Mouse (Mus musculus): ENCODE measurements around the gene Sema4g.
A peak's percentile ranks its signal among the peaks of the same experiment; 100 is the strongest.

Gene Sema4g

GRCm38 (mm10) chr19:44988831-44989566 lies at the start of gene Sema4g:
Gene Sema4g (plus strand): TSS chr19:44989101.
- peak; percentile 42 for DNase-seq (ENCODE audit: low read depth, low spot score)

GRCm38 (mm10) chr19:44959633-44960032 lies 29.3 kb upstream of the Sema4g start:
- no peak for DNase-seq (ENCODE audit: low read depth, low spot score)

- DNase-seq (ENCODE audit: low read depth, low spot score): no peak
These were observed 22.9 kb upstream of the Sema4g start for GRCm38 (mm10) chr19:44965978-44966377.

- no peak for DNase-seq (ENCODE audit: low read depth, low spot score)
These were observed 20.6 kb upstream of the Sema4g start for GRCm38 (mm10) chr19:44968329-44968728.

- DNase-seq (ENCODE audit: low read depth, low spot score): no peak
These were observed 12.3 kb upstream of the Sema4g start for GRCm38 (mm10) chr19:44976636-44977035.

DNA sequence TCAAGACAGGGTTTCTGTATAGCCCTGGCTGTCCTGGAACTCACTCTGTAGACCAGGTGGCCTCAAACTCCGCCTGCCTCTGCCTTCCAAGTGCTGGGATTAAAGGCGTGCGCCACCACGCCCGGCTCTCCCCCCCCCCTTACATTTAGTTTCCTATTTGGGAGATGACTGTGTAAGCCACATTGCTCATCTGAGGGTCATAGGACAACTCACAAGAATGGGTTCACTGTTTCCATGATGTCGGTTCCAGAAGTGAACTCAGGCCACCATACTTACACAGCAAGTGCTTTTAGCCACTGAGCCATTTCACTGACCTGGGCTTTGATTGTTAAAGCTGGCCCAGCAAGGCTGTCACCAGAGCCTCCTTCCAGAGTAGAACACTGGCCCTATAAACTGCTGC lies 11.8 kb upstream of the Sema4g start:
- DNase-seq (ENCODE audit: low read depth, low spot score): no peak

GRCm38 (mm10) chr19:44980787-44981186 lies 8.1 kb upstream of the Sema4g start:
- DNase-seq (ENCODE audit: low read depth, low spot score): no peak

DNA sequence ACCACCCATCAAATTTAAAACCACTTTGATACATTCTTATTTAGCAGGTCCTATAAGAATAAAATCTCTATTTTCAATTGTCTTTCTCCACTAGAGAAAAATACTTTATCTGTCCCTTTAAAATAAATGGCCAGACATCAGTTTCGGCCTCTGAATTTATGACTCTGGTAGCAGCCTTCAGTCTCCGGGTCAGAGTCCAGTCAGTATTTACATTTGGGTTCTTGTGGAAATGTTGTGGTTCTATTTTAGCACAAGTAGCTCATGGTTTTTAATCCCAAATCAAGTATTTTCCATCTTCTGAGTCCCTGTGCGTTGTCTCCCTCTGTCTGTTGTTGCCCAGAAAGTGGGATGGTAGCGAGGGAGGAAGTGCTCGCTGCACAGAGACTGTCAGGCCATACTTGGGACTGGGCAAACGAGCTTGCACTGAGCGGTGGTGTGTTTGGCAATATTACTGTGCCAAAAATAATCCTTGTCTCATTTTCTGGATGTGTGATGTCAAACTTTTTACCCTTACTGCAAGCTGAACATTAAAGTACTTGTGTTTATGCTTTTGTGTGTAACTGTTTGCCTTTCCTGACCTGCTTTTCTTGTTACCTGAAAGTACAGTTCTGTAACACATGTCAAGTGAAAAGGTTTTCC lies 6.3 kb upstream of the Sema4g start:
- no peak for DNase-seq (ENCODE audit: low read depth, low spot score)

- DNase-seq (ENCODE audit: low read depth, low spot score): no peak
These were observed 5.5 kb upstream of the Sema4g start for GRCm38 (mm10) chr19:44983366-44983765.

DNA sequence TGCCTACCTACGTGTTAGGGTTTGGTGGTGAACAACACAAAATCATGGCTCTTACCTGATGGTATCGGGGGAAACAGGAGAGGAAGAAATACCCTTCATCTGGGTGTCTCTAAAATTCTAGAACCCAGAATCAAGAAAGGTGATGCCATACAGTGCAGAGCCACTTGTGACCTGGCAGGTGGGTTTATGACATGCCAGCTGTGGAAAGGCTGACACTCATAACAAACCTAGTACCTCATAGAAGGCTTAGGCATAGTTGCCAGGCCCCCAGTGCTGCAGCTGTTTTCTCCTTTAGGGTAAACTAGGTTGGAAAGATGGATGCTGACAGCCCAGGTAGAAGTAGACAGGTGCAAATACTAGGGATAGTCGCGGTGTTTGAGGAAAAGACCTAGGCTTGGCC lies 4.5 kb upstream of the Sema4g start:
- DNase-seq (ENCODE audit: low read depth, low spot score): no peak

- DNase-seq (ENCODE audit: low read depth, low spot score): no peak
These were observed 3.5 kb upstream of the Sema4g start for GRCm38 (mm10) chr19:44985159-44985988.

GRCm38 (mm10) chr19:44987004-44987403 lies 1.9 kb upstream of the Sema4g start:
- DNase-seq (ENCODE audit: low read depth, low spot score): no peak

- no peak for DNase-seq (ENCODE audit: low read depth, low spot score)
These were observed 1.1 kb upstream of the Sema4g start for GRCm38 (mm10) chr19:44987851-44988250.

DNA sequence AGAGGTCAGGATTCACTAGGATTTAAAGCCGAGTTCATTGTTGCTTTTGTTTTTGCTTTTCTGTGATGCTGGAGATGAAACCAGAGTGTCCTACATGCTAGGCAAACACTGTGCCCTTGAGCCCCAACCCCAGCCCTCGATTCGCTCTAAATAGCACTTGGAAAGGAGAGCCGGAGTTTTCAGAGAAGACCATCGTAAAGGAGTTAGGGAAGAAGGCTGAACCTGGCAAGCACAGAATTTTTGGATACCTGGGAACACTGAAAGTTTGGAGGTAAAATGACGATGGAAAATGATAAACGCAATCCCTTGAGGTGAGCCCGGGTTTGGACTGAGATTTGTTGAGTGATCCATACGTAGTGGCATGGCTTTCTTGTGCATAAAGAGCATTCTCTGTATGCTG lies 580 bp upstream of the Sema4g start:
- no peak for DNase-seq (ENCODE audit: low read depth, low spot score)

DNA sequence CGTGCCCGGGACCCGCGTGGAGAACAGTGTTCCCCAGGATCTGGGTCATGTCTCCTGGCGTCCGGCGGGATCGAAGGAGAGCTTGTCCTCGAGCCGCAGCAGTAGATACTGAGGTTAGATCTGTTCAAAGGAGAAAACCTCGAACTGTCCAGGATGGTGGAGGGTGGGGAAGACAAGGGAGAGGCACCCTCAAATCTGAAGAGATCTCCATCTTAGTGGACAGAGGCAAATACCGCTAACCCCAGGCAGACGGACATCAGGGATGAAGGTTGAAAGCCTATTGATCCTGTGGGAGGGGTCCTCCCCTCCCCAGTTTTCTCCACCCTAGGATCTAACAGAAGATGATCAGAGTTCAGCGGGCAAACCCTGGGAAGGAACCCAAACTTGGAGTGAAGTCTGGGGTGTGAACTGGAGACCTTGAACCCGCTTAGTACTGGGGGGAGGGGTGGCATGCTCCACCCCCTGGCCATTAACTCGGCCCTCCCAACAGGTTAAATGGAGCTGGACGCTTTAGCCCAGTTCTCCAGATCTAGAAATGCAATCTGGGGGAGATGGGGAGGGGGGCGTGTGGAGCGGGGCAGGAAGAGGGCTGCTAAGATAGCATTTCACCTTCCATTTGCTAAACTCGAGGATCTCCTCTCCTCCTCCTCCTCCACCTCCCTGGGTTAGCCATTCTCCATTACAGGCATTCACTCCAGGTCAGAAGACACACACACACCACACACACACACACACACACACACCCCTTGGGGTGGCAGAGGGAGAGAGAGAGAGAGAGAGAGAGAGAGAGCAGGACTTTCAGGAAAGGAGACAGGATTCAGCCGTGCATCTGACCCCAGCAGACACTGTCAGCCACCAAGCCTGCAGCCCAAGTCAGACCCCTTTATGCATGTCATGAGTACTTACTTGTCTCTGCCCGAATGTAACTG lies 930 bp downstream of the Sema4g start:
- no peak for DNase-seq (ENCODE audit: low read depth, low spot score)

DNA sequence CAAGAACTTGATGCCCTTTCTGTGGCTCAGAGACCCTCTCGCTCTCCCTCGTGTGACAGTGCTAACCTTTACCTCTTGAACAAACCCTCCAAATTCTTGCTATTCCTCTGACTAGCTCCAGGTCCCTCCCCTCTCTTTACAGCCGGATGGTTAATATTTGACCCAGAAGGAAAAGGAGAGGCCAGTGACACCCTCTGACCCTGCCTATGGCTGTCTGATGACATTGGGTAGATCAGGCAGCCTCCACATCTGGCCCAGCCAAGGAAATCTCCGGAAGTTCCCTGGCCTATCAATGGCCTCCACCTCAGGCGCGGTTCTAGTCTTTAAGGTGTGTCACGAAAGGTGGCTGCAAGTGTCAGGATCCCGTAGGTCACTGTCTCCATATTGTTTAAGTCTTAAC lies 2.1 kb downstream of the Sema4g start:
- no peak for DNase-seq (ENCODE audit: low read depth, low spot score)

DNA sequence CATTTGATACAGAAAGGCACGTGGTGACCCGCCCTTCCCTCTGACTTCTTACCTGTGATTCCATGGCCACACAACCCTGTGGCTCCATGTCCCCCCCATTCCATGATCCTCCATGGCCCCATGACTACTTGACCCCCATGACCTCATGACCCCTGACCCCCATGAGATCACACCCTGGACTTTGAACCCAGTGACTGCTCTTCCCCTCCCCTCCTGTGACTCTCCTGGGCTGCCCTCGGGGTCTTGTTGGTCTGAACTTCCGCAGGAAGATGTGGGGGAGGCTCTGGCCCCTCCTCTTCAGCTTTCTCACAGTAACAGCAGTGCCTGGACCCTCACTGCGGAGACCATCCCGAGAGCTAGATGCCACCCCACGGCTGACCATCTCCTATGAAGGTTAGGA lies 3.3 kb downstream of the Sema4g start:
- no peak for DNase-seq (ENCODE audit: low read depth, low spot score)

DNA sequence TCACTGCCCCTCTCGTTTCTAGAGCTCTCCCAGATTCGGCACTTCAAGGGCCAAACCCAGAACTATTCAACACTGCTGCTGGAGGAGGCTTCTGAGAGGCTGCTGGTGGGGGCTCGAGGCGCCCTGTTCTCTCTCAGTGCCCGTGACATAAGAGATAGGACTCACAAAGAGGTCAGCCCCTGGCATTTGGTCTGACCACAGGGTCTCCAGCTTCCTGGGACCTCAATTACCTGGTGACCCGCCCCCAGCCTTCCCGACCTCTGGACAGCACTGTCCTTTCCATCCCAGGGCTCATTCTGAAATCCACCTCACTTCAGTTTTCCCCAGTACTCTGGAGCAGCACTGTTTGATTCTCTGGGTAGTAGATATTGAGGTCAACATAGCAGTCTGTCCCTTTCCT lies 3.8 kb downstream of the Sema4g start:
- no peak for DNase-seq (ENCODE audit: low read depth, low spot score)

- no peak for DNase-seq (ENCODE audit: low read depth, low spot score)
These were observed 8.9 kb downstream of the Sema4g start for GRCm38 (mm10) chr19:44997786-44998185.

GRCm38 (mm10) chr19:44999647-45000046 lies 10.7 kb downstream of the Sema4g start:
- DNase-seq (ENCODE audit: low read depth, low spot score): peak; percentile 43

DNA sequence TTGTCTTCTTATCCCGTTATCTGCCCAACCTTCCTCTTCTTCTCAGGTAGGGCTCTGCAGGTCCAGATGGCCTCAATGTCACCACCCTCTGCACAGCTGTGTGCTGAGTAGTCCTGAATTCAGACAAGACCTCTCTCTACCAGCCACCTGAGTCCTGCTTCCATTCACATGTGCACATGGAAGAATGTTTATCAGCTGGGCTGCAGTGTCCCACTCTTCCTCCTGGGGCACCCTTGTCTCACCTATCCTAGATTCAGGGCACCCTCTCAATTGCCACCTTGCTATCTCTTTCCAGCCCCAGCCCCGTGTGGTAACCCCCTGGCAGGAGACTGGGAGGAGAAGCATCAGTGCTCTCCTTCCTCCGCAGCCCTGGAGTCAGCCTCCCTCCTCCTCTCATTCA lies 13.4 kb downstream of the Sema4g start:
- DNase-seq (ENCODE audit: low read depth, low spot score): no peak
